Mouse (Mus musculus): ENCODE results near the gene Opalin. TPM values are rescaled to one million over a fixed set of nuclear protein-coding genes. Genes with fewer than 3 reads are reported as not detected.
A peak's percentile ranks its signal among the peaks of the same experiment; 100 is the strongest.

The Opalin gene
- total RNA-seq, 2 experiments from 2014 or later: 5.7 to 6.3 TPM

DNA sequence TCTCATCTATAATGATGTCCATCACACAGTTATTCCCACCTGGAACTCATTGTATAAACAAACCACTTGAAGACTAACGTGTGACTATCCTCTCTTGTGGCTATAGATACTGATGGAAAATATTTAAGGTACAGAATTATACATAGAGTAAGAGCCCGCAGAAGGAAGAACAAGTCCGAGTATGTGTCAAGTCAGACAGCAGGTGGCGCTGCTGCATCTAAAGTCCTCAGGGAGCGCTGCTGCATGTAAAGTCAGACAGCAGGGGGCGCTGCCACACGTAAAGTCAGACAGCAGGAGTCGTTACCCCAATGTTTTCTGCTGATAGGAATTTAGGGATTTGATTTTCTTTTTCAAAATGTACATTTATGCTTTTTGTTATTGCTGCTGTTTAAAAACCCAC lies 5.4 kb downstream of the Opalin start:
- no peak; the same call in none of the 2 replicates for TF ChIP-seq CTCF (IDR thresholded peaks at IDR 0.05)
- peak; percentile 85 to 93 for DNase-seq (ENCODE audit: extremely low spot score in 1 of 2, low spot score in 2 of 2)
- no peak overlapping the region for H3K27ac ChIP-seq
- intact Hi-C loops (cut with DNase I): no loop called here
- H3K4me3 ChIP-seq: no peak overlapping the region

- no peak for DNase-seq (ENCODE audit: extremely low spot score in 1 of 2, low spot score in 2 of 2)
- Histone ChIP-seq H3K4me3 (no peak overlapping the region), H3K27ac (no peak overlapping the region)
- TF ChIP-seq CTCF (IDR thresholded peaks at IDR 0.05): no peak
- intact Hi-C loops (cut with DNase I): no loop called here
Measured at GRCm38 (mm10) chr19:41054702-41055101, 22.2 kb downstream of the Opalin start.

- DNase-seq (ENCODE audit: extremely low spot score in 1 of 2, low spot score in 2 of 2): no peak
- intact Hi-C loops (cut with DNase I): no loop called here
- no peak overlapping the region for H3K4me3 ChIP-seq
- H3K27ac ChIP-seq: no peak overlapping the region
- TF ChIP-seq CTCF (IDR thresholded peaks at IDR 0.05): peak; percentile 61
Measured at GRCm38 (mm10) chr19:41053530-41053929, 23.4 kb downstream of the Opalin start.

DNA sequence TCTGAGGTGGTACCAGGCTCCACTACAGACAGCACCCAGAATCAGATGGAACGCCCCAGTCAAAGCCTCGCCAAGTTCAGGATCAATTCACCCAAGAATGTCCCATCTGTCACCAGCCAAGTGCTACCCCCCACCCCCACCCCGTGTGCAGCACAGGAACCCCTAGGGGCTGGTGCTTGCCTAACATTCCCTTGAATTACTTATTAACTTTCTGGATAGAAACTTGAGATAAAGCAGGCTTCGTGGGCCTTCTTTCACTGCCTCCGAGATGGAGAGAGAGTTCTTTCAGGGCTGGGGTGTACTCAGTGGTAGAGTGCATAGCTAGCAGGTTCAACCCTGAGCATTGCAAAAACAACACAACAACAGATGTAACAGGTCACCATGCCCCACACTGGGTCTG lies 24.7 kb downstream of the Opalin start:
- TF ChIP-seq CTCF (IDR thresholded peaks at IDR 0.05): no peak
- no peak overlapping the region for H3K4me3 ChIP-seq
- intact Hi-C loops (cut with DNase I): no loop called here

DNA sequence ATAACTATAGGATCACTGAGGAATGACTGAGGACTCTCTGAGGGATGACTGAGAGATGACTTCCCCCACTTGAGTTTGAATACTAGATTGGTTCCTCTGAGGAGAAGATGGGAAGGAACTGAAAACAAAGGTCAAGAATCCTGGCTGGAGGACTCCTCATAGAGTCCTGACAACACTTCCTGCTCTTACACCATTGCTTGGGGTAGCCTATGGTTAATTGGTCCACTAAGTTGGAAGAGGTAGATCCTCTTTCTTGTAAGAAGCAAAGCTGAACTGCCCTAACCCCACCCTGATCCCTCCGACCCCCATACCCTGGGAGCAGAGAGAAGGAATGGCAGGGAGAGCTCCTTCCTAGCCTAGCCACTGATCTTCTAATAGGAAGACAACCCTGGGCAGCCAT lies 25.2 kb downstream of the Opalin start:
- H3K4me3 ChIP-seq: no peak overlapping the region
- no peak for DNase-seq (ENCODE audit: extremely low spot score in 1 of 2, low spot score in 2 of 2)
- H3K27ac ChIP-seq: no peak overlapping the region
- intact Hi-C loops (cut with DNase I): no loop called here
- TF ChIP-seq CTCF (IDR thresholded peaks at IDR 0.05): no peak

More for the DNA sequence above, 24.7 kb downstream of the Opalin start:
- DNase-seq (ENCODE audit: extremely low spot score in 1 of 2, low spot score in 2 of 2): no peak
- H3K27ac ChIP-seq: no peak overlapping the region

- no peak for DNase-seq (ENCODE audit: extremely low spot score in 1 of 2, low spot score in 2 of 2)
- no peak overlapping the region for H3K27ac ChIP-seq
- TF ChIP-seq CTCF (IDR thresholded peaks at IDR 0.05): no peak
- intact Hi-C loops (cut with DNase I): no loop called here
- no peak overlapping the region for H3K4me3 ChIP-seq
Measured at GRCm38 (mm10) chr19:41048187-41048559, 28.7 kb downstream of the Opalin start.

DNA sequence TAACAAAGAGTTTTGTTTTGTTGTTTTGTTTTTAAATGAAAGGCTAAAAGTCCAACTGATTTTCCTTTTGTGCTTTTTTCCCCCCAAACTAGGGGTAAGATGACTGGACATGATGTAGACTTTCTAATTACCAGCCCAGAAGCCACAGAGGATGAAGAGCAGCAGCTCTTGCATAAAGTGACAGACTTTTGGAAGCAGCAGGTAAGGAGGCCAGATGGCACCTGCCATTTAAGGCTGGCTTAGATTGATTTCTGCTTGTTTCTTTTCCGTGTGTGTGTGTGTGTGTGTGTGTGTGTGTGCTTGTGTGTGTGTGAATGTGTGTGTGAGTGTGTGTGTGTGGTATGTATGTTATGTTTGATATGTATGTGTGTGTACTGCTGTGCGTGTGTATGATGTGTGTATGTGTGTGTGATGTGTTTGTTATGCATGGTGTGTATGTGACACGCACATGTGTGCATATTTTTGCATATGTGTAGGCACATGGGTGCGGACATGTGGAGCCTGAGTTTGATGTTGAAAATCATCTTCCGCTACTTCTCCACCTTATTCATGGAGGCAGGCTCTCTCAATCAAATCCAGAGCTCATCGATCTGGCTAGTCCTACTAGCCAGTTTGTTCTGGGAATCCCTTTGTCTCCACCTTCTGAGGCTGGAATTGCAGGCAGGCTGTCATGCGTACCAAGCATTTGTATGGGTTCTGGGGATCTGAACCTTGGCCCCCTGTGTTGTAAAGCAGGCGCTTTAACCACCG lies 29.3 kb downstream of the Opalin start:
- no peak for DNase-seq (ENCODE audit: extremely low spot score in 1 of 2, low spot score in 2 of 2)
- no peak overlapping the region for H3K4me3 ChIP-seq
- no peak overlapping the region for H3K27ac ChIP-seq
- TF ChIP-seq CTCF (IDR thresholded peaks at IDR 0.05): no peak
- intact Hi-C loops (cut with DNase I): no loop called here

DNA sequence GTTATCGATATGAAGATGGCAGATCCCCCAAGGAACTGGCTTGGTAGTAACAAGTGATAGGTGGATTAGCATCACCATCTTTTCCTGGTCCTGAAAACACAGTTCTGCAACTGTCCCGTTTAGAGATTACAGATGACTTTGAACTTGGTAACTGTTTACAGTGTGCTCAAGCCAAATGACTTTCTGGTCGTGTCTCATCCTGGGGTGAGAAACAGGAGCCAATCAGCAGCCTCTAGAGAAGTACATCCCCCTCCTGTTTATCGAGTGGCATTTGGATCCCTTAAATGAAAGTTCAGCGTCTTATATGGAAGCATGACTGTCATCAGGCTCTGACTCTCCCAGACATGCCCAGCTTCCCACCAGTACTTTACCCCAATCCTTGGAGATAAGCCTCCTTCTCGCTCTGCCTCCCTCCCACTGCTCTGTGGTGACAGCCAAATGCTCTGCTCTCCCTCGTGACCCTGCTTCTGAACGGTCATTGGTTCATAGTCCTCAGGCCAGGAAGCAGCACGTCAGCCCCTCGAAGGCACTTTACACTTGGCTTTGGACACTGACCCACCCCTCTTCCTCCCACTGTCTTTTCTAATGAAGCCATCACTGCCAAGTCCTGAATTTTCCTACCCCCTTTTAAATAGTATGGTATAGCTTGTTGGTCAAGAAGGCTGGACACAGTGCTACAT lies 31.7 kb downstream of the Opalin start:
- Histone ChIP-seq H3K4me3 (no peak overlapping the region), H3K27ac (no peak overlapping the region)
- DNase-seq (ENCODE audit: extremely low spot score in 1 of 2, low spot score in 2 of 2): no peak
- intact Hi-C loops (cut with DNase I): no loop called here
- no peak for TF ChIP-seq CTCF (IDR thresholded peaks at IDR 0.05)

GRCm38 (mm10) chr19:41039110-41039509 lies 37.8 kb downstream of the Opalin start:
- Histone ChIP-seq H3K4me3 (no peak overlapping the region), H3K27ac (no peak overlapping the region)
- DNase-seq (ENCODE audit: extremely low spot score in 1 of 2, low spot score in 2 of 2): no peak
- no peak for TF ChIP-seq CTCF (IDR thresholded peaks at IDR 0.05)
- intact Hi-C loops (cut with DNase I): no loop called here

DNA sequence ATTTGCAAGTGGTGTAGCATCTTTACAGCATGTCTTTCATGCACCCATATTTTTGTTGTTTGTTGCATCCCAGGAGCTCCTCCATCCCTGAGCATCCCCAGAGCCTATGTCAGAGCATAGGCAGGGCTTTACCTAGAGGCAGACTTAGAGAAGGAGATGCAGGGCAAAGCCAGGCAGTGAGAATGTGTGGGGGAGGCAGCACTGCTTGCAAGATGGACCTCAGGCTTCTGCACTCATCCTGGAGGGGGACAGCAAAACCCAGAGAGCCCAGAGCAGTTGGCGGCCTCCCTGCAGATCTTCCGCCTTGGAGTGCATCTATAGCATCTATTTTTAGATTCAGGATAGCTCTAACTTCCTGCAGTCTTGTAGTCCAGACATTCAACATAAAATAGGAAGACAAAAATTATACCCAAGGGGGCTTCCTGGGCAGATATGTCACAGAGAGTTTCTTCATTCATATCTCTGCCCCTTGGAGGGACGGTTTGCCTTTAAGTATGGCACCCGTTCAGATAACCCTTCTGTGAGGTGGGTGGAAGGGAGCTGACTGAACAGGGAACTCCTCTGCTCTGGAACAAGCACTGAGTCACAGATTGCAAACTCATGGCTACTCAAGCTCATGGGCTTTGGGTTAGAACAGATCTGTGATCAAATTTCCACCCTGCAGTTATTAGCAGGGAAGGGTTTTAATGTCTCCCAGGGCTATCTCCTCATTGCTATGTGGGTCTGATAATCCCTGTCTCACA lies 40.9 kb downstream of the Opalin start:
- H3K4me3 ChIP-seq: no peak overlapping the region
- H3K27ac ChIP-seq: no peak overlapping the region; the same call in 1 of the 2 replicates
- no peak for TF ChIP-seq CTCF (IDR thresholded peaks at IDR 0.05)
- DNase-seq (ENCODE audit: extremely low spot score in 1 of 2, low spot score in 2 of 2): no peak
- intact Hi-C loops (cut with DNase I): no loop called here

GRCm38 (mm10) chr19:41031869-41032268 lies 45.0 kb downstream of the Opalin start:
- intact Hi-C loops (cut with DNase I): no loop called here
- Histone ChIP-seq H3K27ac (no peak overlapping the region), H3K4me3 (no peak overlapping the region)
- no peak for DNase-seq (ENCODE audit: extremely low spot score in 1 of 2, low spot score in 2 of 2)
- TF ChIP-seq CTCF (IDR thresholded peaks at IDR 0.05): no peak

- no peak overlapping the region for H3K4me3 ChIP-seq
- intact Hi-C loops (cut with DNase I): no loop called here
- no peak for DNase-seq (ENCODE audit: extremely low spot score in 1 of 2, low spot score in 2 of 2)
- TF ChIP-seq CTCF (IDR thresholded peaks at IDR 0.05): no peak
- no peak overlapping the region for H3K27ac ChIP-seq
Measured at GRCm38 (mm10) chr19:41031009-41031408, 45.9 kb downstream of the Opalin start.

Measured in left cerebral cortex, adult 2 months (tissue).